Mouse (Mus musculus) ES-Bruce4 (cell line): ENCODE results near the gene Defb28.

Experiments used
- CTCF ChIP-seq: IDR thresholded peaks from one replicate; pipeline ENCODE4 v1.8.1; 2011; ENCODE audit warnings: low read depth, low read length
- EP300 ChIP-seq: IDR thresholded peaks from 2 replicates; pipeline ENCODE4 v1.6.1; 2011; ENCODE audit warnings: low read depth, low read length; ENCODE audit not compliant: insufficient read depth
- POLR2A ChIP-seq: IDR thresholded peaks from one replicate; pipeline ENCODE4 v1.8.1; 2011; ENCODE audit warnings: low read length; ENCODE audit not compliant: insufficient read depth

GRCm38 (mm10) chr2:152470973-152471372 lies 47.1 kb upstream of the Defb28 start:
- TF ChIP-seq CTCF: peak; percentile 4
- no peak for TF ChIP-seq EP300
- TF ChIP-seq POLR2A: no peak
